Mouse (Mus musculus): ENCODE results near the gene Nkx6-2.

DNA sequence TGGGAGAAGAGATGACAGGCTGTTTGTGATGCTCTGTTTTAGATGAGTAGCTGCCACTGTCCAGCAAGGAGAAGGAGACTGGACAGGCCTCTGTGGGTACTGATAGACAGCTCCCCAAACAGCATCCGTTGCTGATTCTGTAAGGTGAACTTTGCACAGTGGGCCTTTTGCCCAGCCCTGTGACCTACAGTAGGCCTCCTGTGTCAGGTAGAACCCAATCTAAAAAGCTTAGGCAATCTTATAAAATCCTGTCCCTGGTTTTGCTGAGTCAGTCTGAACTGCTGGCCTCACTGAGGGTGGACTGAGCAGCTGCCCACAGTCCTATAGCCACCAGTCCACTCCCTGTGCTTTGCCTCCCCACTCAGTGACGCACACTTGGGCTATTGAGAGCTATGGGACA lies 35.3 kb downstream of the Nkx6-2 start:
- TF ChIP-seq POLR2A (IDR thresholded peaks at IDR 0.05; ENCODE audit: insufficient read depth, low read depth, low read length): no peak
- TF ChIP-seq EP300 (IDR thresholded peaks at IDR 0.05; ENCODE audit: insufficient read depth, low read depth, low read length): no peak
